Mouse (Mus musculus) ES-E14 (cell line): ENCODE results near the gene Astn2. TPM values are rescaled to one million over a fixed set of nuclear protein-coding genes. Genes with fewer than 3 reads are reported as not detected.

ENCODE experiments used
- DNase-seq: peaks from one replicate; pipeline ENCODE4 v3.0.0-alpha.2; 2013; ENCODE audit warnings: low read depth, low spot score
- H3K27ac ChIP-seq: 2 replicates; pipeline ENCODE4 v1.5.1; 2012; ENCODE audit warnings: low read depth, mild to moderate bottlenecking, low read length, moderate library complexity, mixed read lengths; ENCODE audit not compliant: poor library complexity, insufficient read depth, severe bottlenecking
- H3K36me3 ChIP-seq: 2 replicates; pipeline ENCODE4 v1.6.1; 2012; ENCODE audit warnings: mild to moderate bottlenecking, low read length, moderate library complexity, mixed read lengths; ENCODE audit not compliant: control insufficient read depth, poor library complexity, insufficient read depth, severe bottlenecking
- H3K4me1 ChIP-seq, 2 experiments: fragments of 150-350 bp in 1 of 2; sonication (generic) in 1 of 2; 2 replicates each; pipeline ENCODE4 v1.6.1; 2012; ENCODE audit warnings: low read length in 2 of 2, mild to moderate bottlenecking in 1 of 2, mixed read lengths in 1 of 2; ENCODE audit not compliant: control insufficient read depth in 2 of 2, insufficient read depth in 2 of 2, poor library complexity in 1 of 2
- H3K4me3 ChIP-seq, 2 experiments: fragments of 150-350 bp in 1 of 2; sonication (generic) in 1 of 2; 2 replicates each; pipeline ENCODE4 v1.5.1; 2012; ENCODE audit warnings: low read length in 2 of 2, low read depth in 1 of 2, mild to moderate bottlenecking in 1 of 2, mixed read lengths in 1 of 2; ENCODE audit not compliant: insufficient read depth in 1 of 2, poor library complexity in 1 of 2, severe bottlenecking in 1 of 2
- H3K9ac ChIP-seq: 2 replicates; pipeline ENCODE4 v1.6.1; 2012; ENCODE audit warnings: low read depth, mild to moderate bottlenecking, low read length, mixed read lengths; ENCODE audit not compliant: poor library complexity, insufficient read depth, severe bottlenecking
- H3K9me3 ChIP-seq: fragments of 150-350 bp; sonication (generic); 2 replicates; pipeline ENCODE4 v1.6.1; 2012; ENCODE audit warnings: low read depth, mild to moderate bottlenecking, low read length; ENCODE audit not compliant: control insufficient read depth, insufficient read depth
- CHD2 ChIP-seq: IDR thresholded peaks from 2 replicates; pipeline ENCODE4 v1.6.1; 2014; ENCODE audit warnings: mild to moderate bottlenecking, low read depth, low read length, inconsistent platforms
- HCFC1 ChIP-seq: IDR thresholded peaks from 2 replicates; pipeline ENCODE4 v1.6.1; 2012; ENCODE audit warnings: low read length, inconsistent platforms, borderline replicate concordance; ENCODE audit not compliant: insufficient read depth
- MAFK ChIP-seq: IDR thresholded peaks from 2 replicates; pipeline ENCODE4 v1.6.1; 2014; ENCODE audit warnings: mild to moderate bottlenecking, low read depth, low read length, inconsistent platforms; ENCODE audit not compliant: insufficient read depth
- ZC3H11A ChIP-seq: IDR thresholded peaks from 2 replicates; pipeline ENCODE4 v1.6.1; 2012; ENCODE audit warnings: low read depth, mild to moderate bottlenecking, inconsistent platforms, low read length, borderline replicate concordance
- ZNF384 ChIP-seq: IDR thresholded peaks from 2 replicates; pipeline ENCODE4 v1.6.1; 2012; ENCODE audit warnings: low read depth, low read length, inconsistent platforms
- in situ Hi-C, 2 experiments: fragments of 600-800 bp; cut with MboI; formaldehyde crosslinking; loops; one replicate each; pipeline ENCODE4 v1.15.1; 2025; ENCODE audit warnings: low sequenced_read_pairs in 2 of 2, inconsistent platforms in 1 of 2; ENCODE audit not compliant: unreplicated experiment in 2 of 2
- total RNA-seq: library from RNA; depleted of rRNA; stranded (reverse); fragments of 300-350 nt; gene quantifications from 2 replicates; pipeline ENCODE4 v1.2.3, GENCODE M21; 2012

The Astn2 gene
- total RNA-seq, 1 experiment, result 0.04 TPM

GRCm38 (mm10) chr4:66175887-66176533 lies 228.4 kb downstream of the Astn2 start:
- TF ChIP-seq ZNF384 (no peak), ZC3H11A (no peak), HCFC1 (no peak), CHD2 (no peak), MAFK (no peak)
- H3K9ac ChIP-seq, result no peak overlapping the region
- in situ Hi-C loops, result no loop called here
- H3K36me3 ChIP-seq, result no peaks in the 10 kb centered on the region
- H3K27ac ChIP-seq, result no peak overlapping the region
- no peak for DNase-seq
- no peak overlapping the region for H3K4me3 ChIP-seq
- no peaks in the 10 kb centered on the region for H3K4me1 ChIP-seq
- no peaks in the 10 kb centered on the region for H3K9me3 ChIP-seq

- no peak for DNase-seq
- in situ Hi-C loops, result no loop called here
- Histone ChIP-seq H3K4me3 (no peak overlapping the region), H3K4me1 (no peaks in the 10 kb centered on the region), H3K27ac (no peak overlapping the region), H3K36me3 (no peaks in the 10 kb centered on the region), H3K9me3 (no peaks in the 10 kb centered on the region), H3K9ac (no peak overlapping the region)
- no peak for TF ChIP-seq HCFC1
- TF ChIP-seq ZNF384, result no peak
- TF ChIP-seq CHD2, result no peak
- no peak for TF ChIP-seq ZC3H11A
- TF ChIP-seq MAFK, result no peak
These were observed 232.8 kb downstream of the Astn2 start for GRCm38 (mm10) chr4:66171583-66171982.

- H3K9me3 ChIP-seq, result no peaks in the 10 kb centered on the region
- H3K36me3 ChIP-seq, result no peaks in the 10 kb centered on the region
- H3K4me1 ChIP-seq, result no peaks in the 10 kb centered on the region
- H3K9ac ChIP-seq, result no peak overlapping the region
- no peak for DNase-seq
- TF ChIP-seq CHD2, result no peak
- no peak for TF ChIP-seq MAFK
- no peak for TF ChIP-seq ZC3H11A
- no peak for TF ChIP-seq ZNF384
- TF ChIP-seq HCFC1, result no peak
- in situ Hi-C loops, result no loop called here
- H3K27ac ChIP-seq, result no peak overlapping the region
- no peak overlapping the region for H3K4me3 ChIP-seq
These were observed 233.6 kb downstream of the Astn2 start for GRCm38 (mm10) chr4:66170787-66171186.

DNA sequence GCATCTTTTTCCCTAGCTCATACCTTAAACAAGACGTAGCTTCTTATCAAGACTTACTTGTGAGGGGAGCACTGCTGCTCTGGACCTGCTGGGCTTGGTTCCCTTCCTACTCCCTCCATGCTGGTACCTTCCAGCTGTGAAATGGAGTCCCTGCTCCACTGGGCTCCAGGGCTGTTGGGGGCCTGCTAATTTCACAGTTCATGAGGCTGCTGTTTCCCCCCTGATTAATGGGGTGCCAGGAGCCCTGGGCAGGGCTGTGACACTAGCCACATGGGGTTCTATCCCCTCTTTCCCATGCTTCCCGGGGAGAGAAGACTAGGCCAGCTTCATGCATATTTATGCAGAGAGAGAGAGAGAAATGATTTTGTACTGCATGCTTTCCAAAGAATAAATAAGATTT lies 234.9 kb downstream of the Astn2 start:
- no peak overlapping the region for H3K27ac ChIP-seq
- DNase-seq, result no peak
- TF ChIP-seq ZNF384 (no peak), HCFC1 (no peak)
- H3K9ac ChIP-seq, result no peak overlapping the region
- no peaks in the 10 kb centered on the region for H3K36me3 ChIP-seq
- in situ Hi-C loops, result no loop called here
- no peaks in the 10 kb centered on the region for H3K9me3 ChIP-seq
- no peak overlapping the region for H3K4me3 ChIP-seq
- H3K4me1 ChIP-seq, result no peaks in the 10 kb centered on the region

GRCm38 (mm10) chr4:66158714-66159113 lies 245.7 kb downstream of the Astn2 start:
- no peak overlapping the region for H3K9ac ChIP-seq
- in situ Hi-C loops, result no loop called here
- no peak overlapping the region for H3K27ac ChIP-seq
- no peaks in the 10 kb centered on the region for H3K4me1 ChIP-seq
- H3K4me3 ChIP-seq, result no peak overlapping the region
- TF ChIP-seq ZNF384 (no peak), MAFK (no peak), CHD2 (no peak), ZC3H11A (no peak), HCFC1 (no peak)
- DNase-seq, result no peak
- no peaks in the 10 kb centered on the region for H3K9me3 ChIP-seq
- H3K36me3 ChIP-seq, result no peaks in the 10 kb centered on the region
